Mouse (Mus musculus) hindbrain, embryonic 12.5 days (tissue): Measurements from ENCODE around the gene 2310033P09Rik. TPM values are rescaled to one million over a fixed set of nuclear protein-coding genes. Genes with fewer than 3 reads are reported as not detected.

ENCODE experiments used
- ATAC-seq: fragments of 200-750 bp; cut with Nextera tagmentation; 2 replicates; pipeline ENCODE4 v1.8.0; 2017; ENCODE audit warnings: moderate TSS enrichment; ENCODE audit not compliant: low FRiP score
- H3K27ac ChIP-seq: fragments of 300-500 bp; sonication (generic); 2 replicates; pipeline ENCODE4 v1.5.1; 2016; ENCODE audit warnings: mild to moderate bottlenecking
- H3K27me3 ChIP-seq: fragments of 300-500 bp; sonication (generic); 2 replicates; pipeline ENCODE4 v1.6.1; 2016; ENCODE audit warnings: mild to moderate bottlenecking
- H3K36me3 ChIP-seq: fragments of 300-500 bp; sonication (generic); 2 replicates; pipeline ENCODE4 v1.6.1; 2016; ENCODE audit warnings: mild to moderate bottlenecking
- H3K4me1 ChIP-seq: fragments of 300-500 bp; sonication (generic); 2 replicates; pipeline ENCODE4 v1.6.1; 2016
- H3K4me2 ChIP-seq: fragments of 300-500 bp; sonication (generic); replicated peaks from 2 replicates; pipeline ENCODE4 v1.6.1; 2016; ENCODE audit warnings: mild to moderate bottlenecking
- H3K4me3 ChIP-seq: fragments of 300-500 bp; sonication (generic); 2 replicates; pipeline ENCODE4 v1.5.1; 2016; ENCODE audit warnings: mild to moderate bottlenecking
- H3K9ac ChIP-seq: fragments of 300-500 bp; sonication (generic); 2 replicates; pipeline ENCODE4 v1.6.1; 2016; ENCODE audit warnings: mild to moderate bottlenecking, moderate library complexity
- H3K9me3 ChIP-seq: fragments of 300-500 bp; sonication (generic); replicated peaks from 2 replicates; pipeline ENCODE4 v1.6.1; 2016; ENCODE audit warnings: mild to moderate bottlenecking
- WGBS: fragments of 180-500 bp; shearing (Covaris S2); methylation state at CpG from one replicate; pipeline ENCODE4 v1.1.7; 2016; 5-methylcytosine and 5-hydroxymethylcytosine counted together
- polyA plus RNA-seq: library from polyadenylated mRNA; unstranded; fragments of >200 nt; fragmentation: Nextera tagmentation; extraction: Ambion mirVana; gene quantifications from 2 replicates; pipeline ENCODE4 v1.2.1, GENCODE M21; 2016

2310033P09Rik gene
- polyA plus RNA-seq, 1 experiment from 2014 or later: 31.9 TPM

DNA sequence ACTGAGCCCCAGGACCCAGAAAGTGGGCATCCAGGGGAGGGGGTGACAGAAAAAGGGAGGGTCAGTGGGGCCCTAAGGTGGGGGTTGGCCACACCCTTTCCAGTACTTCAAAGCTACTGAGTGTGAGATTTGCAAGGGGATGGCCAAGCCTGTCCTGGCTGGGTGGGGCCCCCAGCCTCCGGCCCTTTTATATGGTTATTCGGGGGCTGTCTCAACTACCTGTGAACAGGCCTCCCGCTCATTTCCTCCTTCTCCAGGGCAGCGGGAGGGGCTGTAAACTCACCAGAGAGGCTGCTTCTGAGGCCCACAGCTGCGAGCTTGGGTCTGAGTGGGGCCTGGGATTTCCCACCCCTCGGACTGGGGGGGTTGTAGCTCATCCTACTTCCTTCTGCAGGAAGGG, 35.7 kb downstream of the 2310033P09Rik start:
- H3K27ac ChIP-seq: no peak overlapping the region
- no peak overlapping the region for H3K9ac ChIP-seq
- ATAC-seq: no peak
- H3K9me3 ChIP-seq: no peaks in the 10 kb centered on the region
- no peak overlapping the region for H3K4me3 ChIP-seq
- no peaks in the 10 kb centered on the region for H3K36me3 ChIP-seq
- no peak overlapping the region for H3K4me2 ChIP-seq
- H3K4me1 ChIP-seq: peaks cover 10% of the 10 kb centered on the region
- WGBS: 27% methylated on average over 6 of the region's 6 CpGs
- peaks cover 35% of the 10 kb centered on the region for H3K27me3 ChIP-seq

DNA sequence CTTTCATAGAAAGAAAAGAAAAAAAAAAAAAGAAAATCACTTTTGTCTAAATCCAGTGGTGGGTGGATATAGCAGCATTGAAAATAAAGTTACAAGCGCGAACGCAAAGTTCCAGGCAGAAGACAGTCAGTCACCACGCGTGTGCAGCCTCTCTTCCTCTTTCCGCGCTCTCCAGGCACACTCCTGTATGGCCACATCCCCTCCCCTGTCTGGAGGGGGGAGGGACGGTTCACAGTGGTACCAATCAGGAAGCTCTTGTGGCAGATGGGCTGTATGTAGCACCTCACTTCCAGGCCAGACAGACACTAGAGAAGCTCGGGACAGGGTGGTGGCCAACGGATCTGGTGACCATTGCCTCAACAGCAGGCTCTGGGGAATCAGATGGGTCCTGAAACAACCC, 40.0 kb downstream of the 2310033P09Rik start:
- Histone ChIP-seq H3K4me2 (no peak overlapping the region), H3K27me3 (peaks cover 22% of the 10 kb centered on the region; the same call in 1 of the 2 replicates), H3K4me1 (no peaks in the 10 kb centered on the region), H3K9ac (no peak overlapping the region), H3K27ac (no peak overlapping the region), H3K36me3 (no peaks in the 10 kb centered on the region), H3K4me3 (no peak overlapping the region), H3K9me3 (no peaks in the 10 kb centered on the region)
- no peak for ATAC-seq
- 79% methylated on average over 10 of the region's 10 CpGs for WGBS

DNA sequence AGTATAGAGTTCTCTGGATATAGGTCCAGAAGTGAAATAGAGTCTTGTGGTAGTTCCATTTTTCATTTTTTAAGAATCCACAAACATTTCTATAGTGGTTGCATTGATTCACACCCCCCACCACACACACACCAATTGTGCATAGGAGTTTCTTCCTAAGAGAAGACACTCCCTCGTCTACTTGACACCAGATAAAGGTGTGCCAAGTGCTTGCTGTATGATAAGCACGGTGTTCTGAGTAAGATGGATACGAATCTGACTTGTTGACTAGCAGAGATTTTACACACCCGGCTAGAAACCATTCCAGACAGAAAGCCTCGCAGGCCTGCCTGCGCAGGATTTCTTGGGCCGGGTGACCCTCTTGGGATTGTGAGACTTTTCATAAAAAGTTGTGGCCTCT, 51.5 kb downstream of the 2310033P09Rik start:
- Histone ChIP-seq H3K4me2 (no peak overlapping the region), H3K9ac (no peak overlapping the region), H3K36me3 (no peaks in the 10 kb centered on the region), H3K27me3 (peaks cover 31% of the 10 kb centered on the region), H3K4me3 (no peak overlapping the region), H3K27ac (no peak overlapping the region), H3K9me3 (no peaks in the 10 kb centered on the region), H3K4me1 (peaks cover 14% of the 10 kb centered on the region)
- 91% methylated on average over 7 of the region's 7 CpGs for WGBS
- ATAC-seq: no peak

Other genes with a start within 250 kb of the 2310033P09Rik start
- 19.3 and 19.5 TPM in 2 replicates for gene Trim11, start 230.2 kb upstream of the 2310033P09Rik start, polyA plus RNA-seq
- 0.28 and 0.39 TPM in 2 replicates for gene Obscn, start 71.9 kb upstream of the 2310033P09Rik start, polyA plus RNA-seq
- gene Iba57, start 44.6 kb upstream of the 2310033P09Rik start, polyA plus RNA-seq: 6.6 and 7.5 TPM in 2 replicates
- 0.27 and 0.28 TPM in 2 replicates for gene Gjc2, start 25.1 kb upstream of the 2310033P09Rik start, polyA plus RNA-seq
- gene Guk1, start 16.1 kb upstream of the 2310033P09Rik start, polyA plus RNA-seq: 107 and 112 TPM in 2 replicates
- 76.1 and 84.6 TPM in 2 replicates for gene Mrpl55, start 5.8 kb upstream of the 2310033P09Rik start, polyA plus RNA-seq
- 590 and 625 TPM in 2 replicates for gene Arf1, start 19.9 kb downstream of the 2310033P09Rik start, polyA plus RNA-seq
- 5.0 and 8.0 TPM in 2 replicates for gene Wnt3a, start 82.4 kb downstream of the 2310033P09Rik start, polyA plus RNA-seq
- gene Wnt9a, start 98.6 kb downstream of the 2310033P09Rik start, polyA plus RNA-seq: 6.1 and 6.9 TPM in 2 replicates
- gene Prss38, start 167.3 kb downstream of the 2310033P09Rik start, polyA plus RNA-seq: not detected in 2 replicates
- 14.6 and 14.8 TPM in 2 replicates for gene Jmjd4, start 241.7 kb downstream of the 2310033P09Rik start, polyA plus RNA-seq
- 230 and 240 TPM in 2 replicates for gene Snap47, start 242.9 kb downstream of the 2310033P09Rik start, polyA plus RNA-seq